Mouse (Mus musculus) adipocyte (in vitro differentiated cells): Measurements from ENCODE around the gene Arfgef2.
A peak's percentile ranks its signal among the peaks of the same experiment; 100 is the strongest.

Experiments used
- DNase-seq: peaks from one replicate; pipeline ENCODE4 v3.0.0-alpha.2; 2016; ENCODE audit warnings: low spot score

Gene Arfgef2

GRCm38 (mm10) chr2:166805250-166806172 is at the start of gene Arfgef2:
Gene Arfgef2 (plus strand): TSS chr2:166805588.
- DNase-seq, result peak; percentile 91

DNA sequence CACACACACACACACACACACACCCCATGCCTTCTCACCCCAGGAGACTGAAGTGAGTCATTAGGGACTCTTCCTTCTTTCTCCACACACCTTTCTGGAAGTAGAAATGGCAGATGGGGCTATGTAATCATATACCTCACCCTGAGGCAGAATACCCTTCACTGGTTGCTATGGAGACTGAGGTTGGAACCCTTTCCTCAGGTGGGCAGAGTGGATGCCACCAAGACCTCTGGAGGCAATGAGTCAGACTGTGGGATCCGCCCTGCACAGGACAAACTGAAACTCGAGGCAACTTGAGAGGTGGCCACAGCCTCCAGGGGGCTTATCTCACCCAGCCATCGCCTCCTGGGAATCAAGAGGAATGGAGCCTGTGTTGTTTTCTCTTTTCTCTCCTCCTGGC is 47.4 kb upstream of the Arfgef2 start:
- no peak for DNase-seq

DNA sequence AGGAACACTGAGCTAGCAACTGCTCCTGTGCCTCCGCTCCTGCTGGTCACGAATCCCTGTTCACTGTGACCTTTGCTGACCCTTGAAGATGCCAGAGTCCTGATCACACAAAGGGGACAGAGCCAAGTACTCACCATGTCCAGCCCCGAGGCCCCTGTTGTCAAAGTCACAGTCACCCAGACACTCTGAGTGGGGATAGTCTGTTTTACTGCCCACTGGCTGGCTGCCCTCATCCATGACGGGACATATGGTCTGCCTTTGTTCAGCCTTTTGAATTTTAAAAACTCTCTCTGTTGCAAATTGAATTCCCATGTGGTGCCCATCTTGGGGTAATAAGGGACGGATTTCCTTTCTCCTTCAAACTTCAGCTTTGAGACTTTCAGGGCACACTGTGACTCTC is 41.3 kb upstream of the Arfgef2 start:
- DNase-seq, result no peak

DNA sequence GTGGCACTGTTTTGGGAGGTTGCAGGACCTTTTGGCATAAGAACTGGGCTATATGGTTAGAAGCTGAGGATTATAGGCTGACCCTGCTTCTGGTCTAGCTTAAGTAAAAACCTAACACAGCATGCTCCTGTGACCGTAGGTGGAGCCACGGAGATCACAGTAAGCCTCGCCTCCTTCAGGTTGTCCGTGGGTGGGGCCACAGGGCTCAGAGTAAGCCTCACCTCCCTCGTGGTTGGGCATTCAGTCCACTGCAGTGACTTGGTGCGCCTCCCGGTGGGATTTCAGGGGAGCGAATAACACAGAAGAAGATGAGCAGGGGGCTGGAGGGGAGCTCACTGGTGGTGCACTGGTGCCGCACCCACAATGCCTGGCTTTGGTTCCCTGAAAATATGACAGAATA is 37.8 kb upstream of the Arfgef2 start:
- DNase-seq, result no peak

GRCm38 (mm10) chr2:166771396-166771795 is 34.0 kb upstream of the Arfgef2 start:
- peak; percentile 28 for DNase-seq

GRCm38 (mm10) chr2:166773587-166773986 is 31.8 kb upstream of the Arfgef2 start:
- DNase-seq, result no peak

GRCm38 (mm10) chr2:166774275-166774674 is 31.1 kb upstream of the Arfgef2 start:
- DNase-seq, result no peak

DNA sequence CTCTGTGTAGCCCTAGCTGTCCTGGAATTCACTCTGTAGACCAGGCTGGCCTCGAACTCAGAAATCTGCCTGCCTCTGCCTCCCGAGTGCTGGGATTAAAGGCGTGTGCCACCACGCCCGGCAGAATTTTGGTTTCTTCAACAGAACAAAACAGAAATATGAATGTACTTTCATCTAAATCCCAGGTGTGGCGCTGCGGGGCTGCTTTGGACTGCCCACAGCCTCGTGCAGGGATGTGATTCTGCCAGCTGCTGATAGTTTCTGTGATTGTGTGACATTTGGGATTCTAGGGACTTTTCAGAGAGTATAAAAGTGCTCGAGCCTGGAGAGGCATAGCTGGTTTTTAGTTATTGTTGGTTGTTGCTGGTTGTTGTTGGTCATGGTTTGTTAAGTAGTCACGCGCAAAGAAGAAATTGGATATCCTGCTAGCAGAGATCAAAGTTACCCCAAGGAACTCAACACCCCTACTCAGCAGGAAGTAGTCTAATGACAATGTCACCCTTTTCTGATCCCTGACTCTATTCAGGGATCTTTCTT is 30.0 kb upstream of the Arfgef2 start:
- no peak for DNase-seq

DNA sequence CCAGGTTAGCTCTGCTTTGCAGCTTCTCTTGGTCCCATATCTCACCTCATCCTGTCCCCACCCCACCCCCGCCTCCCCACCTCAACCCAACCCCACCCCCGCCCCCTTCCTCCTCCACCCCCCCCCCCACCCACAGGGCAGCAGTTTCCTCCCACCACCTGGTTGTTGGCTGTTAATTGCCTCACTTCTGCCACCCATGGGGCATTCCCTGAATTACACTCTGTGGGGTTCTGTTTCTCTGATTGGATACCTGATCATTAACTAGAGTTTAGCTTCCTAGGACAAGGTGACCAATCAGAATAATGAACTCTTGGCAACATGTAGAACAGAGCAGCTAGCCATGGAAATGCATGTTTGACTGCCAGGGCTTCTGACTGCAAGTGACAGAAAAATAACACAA is 29.1 kb upstream of the Arfgef2 start:
- DNase-seq, result no peak

- DNase-seq, result no peak
Observed at GRCm38 (mm10) chr2:166779956-166780355, 25.4 kb upstream of the Arfgef2 start.

DNA sequence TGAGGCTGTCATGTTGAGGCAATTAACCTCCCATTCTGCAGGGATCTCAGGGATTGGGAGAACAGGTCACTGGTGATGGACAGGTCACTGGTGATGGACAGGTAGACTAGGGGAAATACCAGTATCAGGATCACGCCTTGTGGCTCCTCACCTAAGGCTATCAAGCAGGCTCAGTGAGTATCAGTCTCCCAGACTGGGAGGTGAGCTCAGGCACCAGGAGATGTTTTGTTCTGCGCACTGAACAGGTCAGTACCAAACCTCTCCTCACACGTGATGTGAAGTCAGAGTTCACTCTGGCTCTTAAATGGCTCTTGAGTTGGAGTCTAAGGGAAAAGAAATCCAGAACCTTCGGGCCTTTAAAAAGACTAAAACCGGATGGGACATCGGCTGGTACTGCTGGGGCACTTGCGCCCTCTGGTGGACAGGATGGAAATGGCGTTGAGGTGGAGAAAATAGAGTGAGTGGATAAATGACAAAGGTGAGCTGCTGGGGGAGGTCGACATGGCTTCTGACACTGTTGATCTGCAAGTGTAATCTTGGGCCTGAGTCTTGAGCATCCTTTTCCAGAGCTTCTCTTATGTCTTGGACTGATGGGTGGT is 24.3 kb upstream of the Arfgef2 start:
- DNase-seq, result peak; percentile 78

DNA sequence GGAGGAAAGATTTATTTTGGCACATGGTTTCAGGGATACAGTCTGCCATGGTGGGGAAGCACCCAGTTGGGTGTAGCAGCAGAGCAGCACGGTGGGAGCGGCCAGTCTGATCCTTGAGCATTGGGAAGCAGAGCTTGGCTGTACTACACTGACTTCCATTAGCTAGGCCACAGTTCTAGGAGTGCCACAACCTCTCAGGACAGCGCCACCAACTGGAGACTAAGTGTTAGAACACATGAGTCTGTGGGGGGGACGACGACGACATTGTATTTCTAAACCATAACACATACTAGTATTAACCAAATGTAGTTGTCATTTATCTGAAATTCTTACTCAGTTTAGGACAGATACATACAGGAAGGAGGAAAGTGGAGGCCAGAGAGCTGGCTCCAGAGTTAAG is 21.0 kb upstream of the Arfgef2 start:
- no peak for DNase-seq

DNA sequence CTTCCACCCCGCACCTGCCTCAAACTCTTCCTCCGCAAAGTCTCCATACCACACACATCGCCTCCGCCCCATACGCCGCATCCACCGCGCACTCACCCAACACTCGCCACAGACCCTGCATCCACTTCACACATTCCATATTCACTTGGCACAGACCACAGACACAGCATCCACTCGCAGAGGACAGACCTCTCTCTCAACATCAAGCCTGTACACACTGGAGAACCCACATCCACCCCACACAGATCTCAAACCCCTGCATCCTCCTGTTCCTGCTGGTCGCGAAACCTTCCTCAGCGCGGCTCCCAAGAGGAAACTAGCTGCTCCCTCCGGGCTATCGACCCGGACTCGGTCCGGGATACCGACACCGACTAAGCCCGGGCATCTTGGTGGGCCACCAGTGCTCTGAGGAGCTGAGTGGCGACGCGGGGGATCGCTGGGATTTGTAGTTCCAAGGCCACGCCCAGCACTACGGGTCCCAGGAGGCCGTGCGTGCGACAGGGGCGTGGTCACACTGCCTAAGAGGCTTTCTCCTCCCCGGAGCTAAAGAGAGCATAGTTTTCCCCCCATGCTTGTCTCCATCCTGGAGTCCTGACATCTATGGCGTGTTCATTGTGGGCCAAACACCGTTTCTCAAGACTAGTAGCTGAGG is 18.9 kb upstream of the Arfgef2 start:
- peak; percentile 83 for DNase-seq

GRCm38 (mm10) chr2:166791738-166792137 is 13.7 kb upstream of the Arfgef2 start:
- no peak for DNase-seq

DNA sequence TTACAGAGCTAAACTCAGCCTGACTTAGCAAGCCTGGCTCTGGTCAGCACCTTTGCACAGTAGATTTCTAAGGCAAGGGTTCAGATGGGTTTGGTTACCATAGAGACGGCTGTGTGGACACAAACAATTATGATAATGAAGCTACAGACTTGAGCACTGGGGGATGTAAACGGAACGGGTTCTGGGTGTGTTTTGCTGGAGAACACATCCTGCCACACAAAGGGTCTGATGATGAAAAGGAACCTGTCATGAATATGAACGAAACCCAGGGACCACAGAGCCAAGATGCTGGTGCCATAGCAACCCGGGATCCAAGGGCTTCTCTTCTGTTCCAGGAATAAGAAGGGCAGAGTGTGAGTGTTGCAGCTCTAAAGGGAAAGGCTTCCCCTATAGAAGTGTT is 13.0 kb upstream of the Arfgef2 start, which contains the start of gene Trp53rkb:
TSS of gene Trp53rkb (plus strand) at position 177 of the 400 bp plus-strand sequence.
- no peak for DNase-seq

- peak; percentile 87 for DNase-seq
Observed at GRCm38 (mm10) chr2:166793542-166794214, 11.7 kb upstream of the Arfgef2 start.

- DNase-seq, result no peak
Observed at GRCm38 (mm10) chr2:166799615-166800472, 5.5 kb upstream of the Arfgef2 start.

DNA sequence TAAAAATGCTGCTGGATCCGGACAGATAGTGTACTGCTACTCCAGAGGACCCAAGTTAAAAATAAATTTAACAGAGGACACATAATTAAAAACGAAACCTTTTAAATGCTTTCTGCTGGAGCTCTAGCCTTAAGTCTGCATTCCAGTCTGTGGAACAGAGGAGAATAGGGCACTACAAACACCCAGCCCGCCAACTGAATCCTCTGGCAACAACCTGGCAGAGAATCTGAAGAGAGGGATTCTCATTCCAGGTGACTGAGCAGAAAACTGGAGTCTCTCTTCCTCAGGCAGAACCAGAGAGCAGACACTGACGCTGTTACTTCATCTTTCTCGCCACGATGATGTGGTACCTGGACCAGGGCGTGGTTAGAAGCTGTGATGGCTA is 4.9 kb upstream of the Arfgef2 start:
- DNase-seq, result no peak

DNA sequence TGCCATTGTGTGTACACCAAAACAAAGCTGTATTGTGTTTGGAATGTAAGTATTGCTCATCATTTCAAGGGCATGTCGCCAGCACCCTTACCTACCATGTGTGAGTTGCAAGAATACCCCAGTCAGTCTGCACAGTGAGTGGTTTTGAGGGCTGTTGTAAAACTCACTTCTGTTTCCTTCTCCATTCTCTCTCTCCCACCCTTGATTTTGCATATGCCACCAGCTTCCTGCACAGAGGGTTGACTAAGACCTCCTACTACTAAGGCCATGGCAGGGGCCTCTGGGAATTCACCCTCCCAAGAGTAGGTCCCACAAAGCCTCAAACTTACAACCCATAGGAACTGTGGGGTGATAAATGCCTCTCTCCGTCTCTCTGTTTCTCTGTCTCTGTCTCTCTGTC is 4.0 kb upstream of the Arfgef2 start:
- DNase-seq, result no peak

GRCm38 (mm10) chr2:166803298-166803697 is 2.1 kb upstream of the Arfgef2 start:
- no peak for DNase-seq

GRCm38 (mm10) chr2:166806173-166806705 is 851 bp downstream of the Arfgef2 start:
- peak; percentile 44 for DNase-seq
